Comparison of ENCODE assay signal across 8 mouse cellular contexts in genomic region chr8:75212631-75213306, GRCm38 (mm10). TPM values are rescaled to one million over a fixed set of nuclear protein-coding genes. Genes with fewer than 3 reads are reported as not detected.
A peak's percentile ranks its signal among the peaks of the same experiment; 100 is the strongest.
DNase-seq lines count a peak whose midpoint lies in the region; ATAC-seq and TF ChIP-seq lines count a peak whose summit lies in the region.

No protein-coding gene starts in this region.

- H3K27me3 ChIP-seq in forebrain, embryonic 13.5 days = peaks cover 76% of the 10 kb centered on the region
- H3K27me3 ChIP-seq in heart, postnatal 0 days (ENCODE audit: control insufficient read depth, insufficient read depth, low read length) = peaks cover 37% of the 10 kb centered on the region
- peaks cover 40% of the 10 kb centered on the region for H3K27me3 ChIP-seq in liver, embryonic 14.5 days (ENCODE audit: control insufficient read depth, insufficient read depth, low read length)
- H3K27me3 ChIP-seq in neural tube, embryonic 12.5 days (replicated peaks) = peaks cover 58% of the 10 kb centered on the region
- H3K27me3 ChIP-seq in stomach, embryonic 16.5 days (ENCODE audit: control insufficient read depth, insufficient read depth, low read length) = peaks cover 31% of the 10 kb centered on the region

- TF ChIP-seq EP300 in heart, postnatal 0 days (IDR thresholded peaks at IDR 0.05; ENCODE audit: low read depth) = no peak
- no peak for TF ChIP-seq EP300 in liver, embryonic 14.5 days (IDR thresholded peaks at IDR 0.05; ENCODE audit: low read depth)

- peak; percentile 97 for ATAC-seq in forebrain, embryonic 13.5 days
- ATAC-seq in heart, postnatal 0 days (ENCODE audit: insufficient read depth, low read depth) = peak; percentile 78
- ATAC-seq in liver, embryonic 14.5 days (ENCODE audit: insufficient read depth) = peak; percentile 80
- peak; percentile 94 for ATAC-seq in neural tube, embryonic 12.5 days (ENCODE audit: low FRiP score, low read depth)
- peak; percentile 86 for ATAC-seq in stomach, embryonic 16.5 days (ENCODE audit: insufficient read depth, low FRiP score)

- H3K4me1 ChIP-seq in forebrain, embryonic 13.5 days = peaks cover 13% of the 10 kb centered on the region
- H3K4me1 ChIP-seq in heart, postnatal 0 days (ENCODE audit: control insufficient read depth, insufficient read depth) = peaks cover 17% of the 10 kb centered on the region
- H3K4me1 ChIP-seq in liver, embryonic 14.5 days (replicated peaks; ENCODE audit: control insufficient read depth in 2 of 2, insufficient read depth in 2 of 2, low read length in 1 of 2) = 0 out of 4 replicates have a peak, but pooled peaks cover 0 to 3% of the 10 kb centered on the region in 2 experiments
- peaks cover 11% of the 10 kb centered on the region for H3K4me1 ChIP-seq in neural tube, embryonic 12.5 days
- H3K4me1 ChIP-seq in stomach, embryonic 16.5 days (ENCODE audit: control insufficient read depth, insufficient read depth, low read length) = peaks cover 20% of the 10 kb centered on the region

- H3K36me3 ChIP-seq in forebrain, embryonic 13.5 days (ENCODE audit: poor library complexity, severe bottlenecking) = no peaks in the 10 kb centered on the region
- no peaks in the 10 kb centered on the region for H3K36me3 ChIP-seq in heart, postnatal 0 days (replicated peaks; ENCODE audit: control insufficient read depth, insufficient read depth, low read length)
- H3K36me3 ChIP-seq in liver, embryonic 14.5 days (replicated peaks; ENCODE audit: control insufficient read depth, insufficient read depth, low read depth) = no peaks in the 10 kb centered on the region
- H3K36me3 ChIP-seq in neural tube, embryonic 12.5 days = no peaks in the 10 kb centered on the region
- no peaks in the 10 kb centered on the region for H3K36me3 ChIP-seq in stomach, embryonic 16.5 days (ENCODE audit: control insufficient read depth, insufficient read depth, low read length)

- TF ChIP-seq CTCF in heart, postnatal 0 days (IDR thresholded peaks at IDR 0.05; ENCODE audit: low read depth) = no peak
- TF ChIP-seq CTCF in liver, embryonic 14.5 days (IDR thresholded peaks at IDR 0.05; ENCODE audit: low read depth) = no peak

- H3K27ac ChIP-seq in forebrain, embryonic 13.5 days = no peak overlapping the region
- no peak overlapping the region for H3K27ac ChIP-seq in heart, postnatal 0 days (ENCODE audit: low read depth)
- H3K27ac ChIP-seq in liver, embryonic 14.5 days = no peak overlapping the region
- no peak overlapping the region for H3K27ac ChIP-seq in neural tube, embryonic 12.5 days
- H3K27ac ChIP-seq in stomach, embryonic 16.5 days (ENCODE audit: low read length) = no peak overlapping the region

- no peaks in the 10 kb centered on the region for H3K9me3 ChIP-seq in forebrain, embryonic 13.5 days (replicated peaks)
- no peaks in the 10 kb centered on the region for H3K9me3 ChIP-seq in heart, postnatal 0 days (replicated peaks; ENCODE audit: control insufficient read depth, low read length)
- H3K9me3 ChIP-seq in liver, embryonic 14.5 days (ENCODE audit: control insufficient read depth, low read length) = no peaks in the 10 kb centered on the region
- no peaks in the 10 kb centered on the region for H3K9me3 ChIP-seq in neural tube, embryonic 12.5 days
- no peaks in the 10 kb centered on the region for H3K9me3 ChIP-seq in stomach, embryonic 16.5 days (replicated peaks; ENCODE audit: control insufficient read depth, low read length)

- peak overlapping the region; percentile 55 for H3K4me3 ChIP-seq in forebrain, embryonic 13.5 days
- H3K4me3 ChIP-seq in heart, postnatal 0 days (ENCODE audit: low read depth, low read length) = peak overlapping the region; percentile 55
- peak overlapping the region; percentile 36 to 38 for H3K4me3 ChIP-seq in liver, embryonic 14.5 days (ENCODE audit: insufficient read depth in 1 of 2, low read depth in 2 of 2, low read length in 2 of 2)
- H3K4me3 ChIP-seq in neural tube, embryonic 12.5 days = peak overlapping the region; percentile 52
- H3K4me3 ChIP-seq in stomach, embryonic 16.5 days (replicated peaks; ENCODE audit: low read length) = peak overlapping the region; percentile 54

- DNase-seq in B cell, adult 2 months = peak; percentile 43 to 47
- DNase-seq in c-Kit-positive CD71-positive TER-119-negative erythroid progenitor cells, embryonic 14.5 days (ENCODE audit: low read depth) = peak; percentile 21
- DNase-seq in heart, postnatal 0 days (ENCODE audit: low spot score) = peak; percentile 39
- DNase-seq in kidney, postnatal 25 days = peak; percentile 87 to 95
- peak in 2 of 3 experiments; percentile 16 to 17 for DNase-seq in liver, embryonic 14.5 days (ENCODE audit: low read depth in 3 of 3, low spot score in 3 of 3)

- H3K4me2 ChIP-seq in forebrain, embryonic 13.5 days = peak overlapping the region; percentile 97
- peak overlapping the region; percentile 96 for H3K4me2 ChIP-seq in heart, postnatal 0 days (ENCODE audit: low read depth, low read length)
- peak overlapping the region; percentile 59 for H3K4me2 ChIP-seq in liver, embryonic 14.5 days (ENCODE audit: low read depth)
- H3K4me2 ChIP-seq in neural tube, embryonic 12.5 days (replicated peaks) = peak overlapping the region; percentile 95
- H3K4me2 ChIP-seq in stomach, embryonic 16.5 days (ENCODE audit: low read depth, low read length) = peak overlapping the region; percentile 99

- 1% methylated on average over 62 of the region's 63 CpGs for whole genome bisulfite sequencing in forebrain, embryonic 13.5 days
- WGBS in heart, postnatal 0 days = 3% methylated on average over 59 of the region's 63 CpGs
- 2% methylated on average over 63 of the region's 63 CpGs for WGBS in liver, embryonic 14.5 days (ENCODE audit: insufficient replicate concordance)
- WGBS in neural tube, embryonic 12.5 days = 1% methylated on average over 63 of the region's 63 CpGs
- under 1% methylated on average over 63 of the region's 63 CpGs for WGBS in stomach, embryonic 16.5 days

- H3K9ac ChIP-seq in forebrain, embryonic 13.5 days = peak overlapping the region; percentile 60
- H3K9ac ChIP-seq in heart, postnatal 0 days (replicated peaks; ENCODE audit: low read depth, low read length) = peak overlapping the region; percentile 47
- no peak overlapping the region for H3K9ac ChIP-seq in liver, embryonic 14.5 days (replicated peaks)
- peak overlapping the region; percentile 56 for H3K9ac ChIP-seq in neural tube, embryonic 12.5 days
- H3K9ac ChIP-seq in stomach, embryonic 16.5 days (ENCODE audit: low read length) = peak overlapping the region; percentile 67

RNA-seq across cellular contexts. Expression of gene Rasd2, which starts 1.0 kb away (rescaled TPM):
- polyA plus RNA-seq in forebrain, embryonic 13.5 days (2015; fragmentation: Nextera tagmentation; extraction: Ambion mirVana) = 0.18 and 0.31 TPM in 2 replicates
- total RNA-seq in heart, postnatal 0 days (2014; rRNA removed; ENCODE audit: low replicate concordance) = 2.0 and 4.0 TPM in 2 replicates
- polyA plus RNA-seq in heart, postnatal 0 days (2015; fragmentation: Nextera tagmentation; extraction: Ambion mirVana) = 0.63 and 0.68 TPM in 2 replicates
- 0.04 TPM in 1 of 2 replicates, not detected in the other for polyA plus RNA-seq in liver, embryonic 14.5 days (2012; rRNA removed)
- polyA plus RNA-seq in liver, embryonic 14.5 days (2014; fragmentation: Nextera tagmentation; extraction: Ambion mirVana) = not detected in 2 replicates
- 0.61 TPM in 2 replicates for polyA plus RNA-seq in neural tube, embryonic 12.5 days (2016; fragmentation: Nextera tagmentation; extraction: Ambion mirVana)
- polyA plus RNA-seq in stomach, embryonic 16.5 days (2015; fragmentation: Nextera tagmentation; extraction: Ambion mirVana) = 0.80 and 1.1 TPM in 2 replicates

Comparison
In these comparisons a context has a peak if more than half of its experiments do, and no peak if none do; other contexts are left out.
1. DNase-seq: peak in every context shown above with its lines; median percentile 91 in kidney, postnatal 25 days; 45 in B cell, adult 2 months; 39 in heart, postnatal 0 days; 21 in c-Kit-positive CD71-positive TER-119-negative erythroid progenitor cells, embryonic 14.5 days; 16 in liver, embryonic 14.5 days.